Mouse (Mus musculus) CD8-positive naive resting alpha-beta T cell, adult 2 months (primary cell): ENCODE measurements around the gene Vasp.

Experiments used
- DNase-seq, 2 experiments: peaks; one replicate each; pipeline ENCODE4 v3.0.0; 2022; ENCODE audit warnings: low read depth in 2 of 2, low spot score in 2 of 2

Gene Vasp

GRCm38 (mm10) chr7:19276253-19276652 lies 4.6 kb upstream of the Vasp start:
- no peak for DNase-seq

DNA sequence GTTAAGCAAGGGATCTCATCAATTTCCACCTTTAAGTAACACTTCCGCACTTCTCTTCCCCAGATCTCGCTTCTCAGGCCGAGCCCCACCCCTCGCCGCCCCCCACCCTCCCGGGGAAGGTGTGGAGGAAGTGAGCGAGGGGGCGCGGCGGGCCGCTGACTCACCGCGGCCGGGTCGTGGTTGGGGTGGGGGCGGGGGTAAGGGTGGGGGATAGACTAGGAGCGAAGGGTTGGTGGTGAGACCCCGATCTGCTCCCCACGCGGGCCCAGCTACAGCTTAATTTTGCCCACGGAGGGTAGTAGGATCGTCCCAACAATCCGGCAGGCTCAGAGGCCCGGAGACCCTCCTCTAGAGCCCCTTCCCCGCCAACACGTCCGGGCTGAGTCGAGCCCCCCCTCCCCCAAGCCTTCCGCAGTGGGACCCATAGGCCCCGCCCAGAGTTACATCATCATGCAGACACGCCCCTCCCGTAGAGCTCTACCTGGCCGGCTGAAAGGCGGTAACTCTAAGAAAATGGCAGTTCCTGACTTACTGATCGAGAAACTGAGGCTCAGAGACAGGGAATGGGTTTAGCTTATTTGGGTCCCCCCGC lies 652 bp upstream of the Vasp start:
- DNase-seq, result peak; percentile 58 to 78

- no peak for DNase-seq
Measured at GRCm38 (mm10) chr7:19270509-19271237, 944 bp downstream of the Vasp start.

DNA sequence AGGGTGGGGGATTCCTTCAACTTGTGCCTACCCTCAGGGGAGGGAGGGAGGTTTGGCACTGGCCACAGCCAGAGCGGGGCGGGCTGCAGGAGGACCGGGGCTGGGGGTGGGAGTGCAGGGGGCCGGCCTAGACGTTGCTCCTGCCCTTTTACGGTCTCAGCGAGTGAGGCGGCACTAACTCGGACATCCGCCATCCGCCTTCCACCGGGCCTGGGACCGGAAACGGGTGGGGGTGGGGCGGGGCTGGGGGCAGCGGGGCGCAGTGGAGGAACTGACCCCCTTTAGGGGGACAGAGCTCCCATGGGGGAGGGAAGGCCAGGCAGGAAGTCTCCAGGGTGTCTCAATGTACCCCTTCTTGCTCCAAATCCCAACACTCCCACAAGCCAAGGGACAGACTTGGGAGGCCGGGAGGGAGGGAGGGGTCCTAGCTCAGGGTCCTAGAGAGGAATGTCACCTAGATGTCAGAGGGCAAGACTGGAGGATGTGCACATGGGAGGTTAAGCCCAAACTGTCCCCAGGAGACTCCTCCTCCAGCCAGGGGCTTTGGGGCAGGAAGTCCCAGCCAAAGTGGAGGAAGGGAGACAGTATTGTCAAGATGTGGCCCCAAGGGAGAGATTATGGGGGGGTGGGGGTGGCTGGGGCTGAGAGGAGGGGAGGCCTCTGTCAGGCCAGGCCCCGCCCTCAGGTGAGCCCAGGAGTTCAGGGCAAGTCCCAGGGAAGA lies 1.7 kb downstream of the Vasp start:
- DNase-seq, result no peak

DNA sequence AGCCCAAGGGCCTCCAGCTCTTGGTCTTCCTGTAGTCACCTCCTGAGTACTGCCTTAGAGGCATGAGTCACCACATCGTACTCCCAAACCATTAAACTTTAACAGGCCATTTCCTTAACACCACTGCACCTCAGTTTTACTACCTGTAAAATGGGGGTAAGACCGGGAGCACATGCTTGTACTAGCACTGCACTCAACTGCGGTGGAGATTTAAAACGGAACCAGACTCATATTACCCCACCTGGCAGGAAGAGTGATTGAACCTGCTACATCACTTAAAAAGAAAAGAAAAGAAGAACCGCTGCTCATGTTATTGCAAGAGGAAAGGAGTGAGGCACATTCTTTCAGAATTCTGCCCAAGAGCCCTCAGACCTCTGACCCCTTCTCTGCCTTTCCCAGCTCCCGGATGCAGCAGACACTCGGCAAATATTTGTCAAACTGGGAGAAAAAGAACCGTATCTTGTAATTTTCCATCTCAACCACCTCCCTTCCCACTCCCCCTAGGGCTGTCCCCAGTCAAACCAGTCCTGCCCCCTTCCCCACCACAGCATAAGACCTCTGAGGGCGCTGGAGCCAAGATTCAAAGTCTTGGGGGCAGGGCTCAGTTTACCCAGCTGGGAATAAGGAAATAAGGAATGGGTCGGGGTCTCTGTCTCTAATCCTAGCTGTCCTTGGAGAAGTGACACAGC lies 2.5 kb downstream of the Vasp start:
- DNase-seq, result peak in 1 of 2 experiments; percentile 17

DNA sequence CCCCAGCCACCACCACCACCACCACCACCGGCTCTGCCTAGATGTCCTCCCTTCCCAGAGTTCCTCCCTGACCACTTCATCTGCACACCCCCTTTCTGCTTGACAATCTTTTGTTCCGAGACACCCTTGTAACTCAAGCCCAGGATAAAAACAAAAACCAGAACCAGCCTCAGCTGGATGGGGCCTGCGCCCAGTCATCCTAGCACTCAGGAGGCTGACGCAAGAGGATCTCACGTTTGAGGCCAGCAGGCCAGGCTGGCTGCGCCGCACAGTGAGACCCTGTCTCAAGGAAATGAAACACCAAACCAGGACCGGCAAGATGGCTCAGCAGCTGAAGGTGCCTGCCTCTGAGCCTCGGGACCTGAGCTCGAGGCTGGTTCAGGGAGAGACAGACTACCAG lies 4.6 kb downstream of the Vasp start:
- DNase-seq, result no peak

GRCm38 (mm10) chr7:19265928-19266822 lies 5.4 kb downstream of the Vasp start:
- DNase-seq, result peak; percentile 16 to 35

- DNase-seq, result no peak
Measured at GRCm38 (mm10) chr7:19265147-19265546, 6.5 kb downstream of the Vasp start.

DNA sequence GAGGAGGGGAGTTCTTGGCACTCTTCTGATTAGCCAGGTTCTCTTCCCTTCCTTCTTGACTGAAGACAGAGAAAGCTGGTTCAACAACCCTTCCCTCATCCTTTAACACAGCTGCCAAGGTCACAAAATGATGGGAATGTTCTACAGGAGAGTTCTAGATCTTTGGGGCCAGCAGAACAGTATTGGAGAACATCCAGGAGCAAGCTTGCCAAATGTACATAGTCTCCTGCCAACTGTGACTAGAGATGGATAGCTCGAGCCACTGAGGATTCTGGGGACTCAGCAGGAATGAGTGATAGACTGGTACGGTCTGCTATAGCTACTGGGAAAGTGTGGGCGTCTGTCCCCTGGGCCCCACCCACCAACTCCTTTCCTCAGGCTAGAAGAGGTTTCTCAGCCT lies 13.3 kb downstream of the Vasp start:
- DNase-seq, result no peak

- DNase-seq, result no peak
Measured at GRCm38 (mm10) chr7:19257390-19258022, 14.1 kb downstream of the Vasp start.

DNA sequence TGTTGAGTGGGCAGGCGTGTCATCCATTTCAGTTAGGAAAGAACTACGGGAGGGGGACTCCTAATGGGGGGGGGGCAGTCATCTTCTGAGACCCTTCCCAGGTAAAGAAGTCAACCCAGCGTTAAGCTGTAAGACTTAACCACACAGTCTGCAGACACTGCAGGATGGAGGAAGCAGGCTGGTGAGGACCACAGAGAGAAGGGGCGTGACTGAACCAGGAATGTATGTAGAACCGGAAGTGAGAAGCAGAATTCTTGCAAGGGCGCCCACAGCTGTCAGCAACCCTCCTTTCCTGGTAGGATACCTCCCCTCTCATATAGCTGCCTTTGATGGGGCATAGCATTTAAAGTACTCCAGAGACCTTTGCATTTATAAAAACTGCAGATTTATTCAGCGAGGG lies 15.1 kb downstream of the Vasp start:
- no peak for DNase-seq

DNA sequence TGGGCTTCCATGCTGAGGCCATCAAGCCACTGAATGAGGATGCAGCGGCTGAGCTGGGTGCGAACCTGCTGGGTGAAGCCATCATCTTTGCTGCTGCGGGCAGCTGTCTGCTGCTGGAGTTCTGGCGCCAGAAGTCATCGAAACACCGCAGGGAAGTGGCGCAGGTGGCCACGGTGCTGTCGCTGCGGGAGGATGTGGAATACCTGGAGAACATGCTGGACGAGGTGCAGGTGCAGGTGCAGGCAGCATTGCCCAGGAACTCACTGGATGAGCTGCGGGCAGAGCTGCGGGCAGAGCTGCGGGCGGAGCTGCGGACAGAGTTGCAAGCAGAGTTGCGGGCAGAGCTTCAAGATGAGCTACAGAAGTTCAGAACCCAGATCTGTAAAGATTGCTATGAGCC lies 16.2 kb downstream of the Vasp start:
- DNase-seq, result no peak

DNA sequence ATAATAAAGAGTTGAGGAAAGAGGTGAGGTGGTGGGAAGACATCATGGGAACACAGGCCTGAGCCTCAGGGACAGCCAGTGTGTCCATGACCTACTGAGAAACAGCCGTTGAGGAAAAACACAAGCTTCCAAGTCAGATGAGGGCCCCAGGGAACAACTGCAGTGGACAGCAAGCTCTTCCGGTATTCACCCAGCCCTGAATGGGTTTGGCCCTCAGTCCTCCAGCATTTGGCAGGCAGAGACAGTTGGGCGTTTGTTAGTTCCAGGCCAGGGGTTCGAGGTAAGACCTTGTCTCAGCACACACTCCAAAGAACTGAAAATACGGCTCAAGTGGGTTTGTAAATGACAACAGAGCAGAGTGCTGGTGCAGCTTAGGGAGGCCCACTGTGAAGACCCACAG lies 18.2 kb downstream of the Vasp start:
- DNase-seq, result no peak

DNA sequence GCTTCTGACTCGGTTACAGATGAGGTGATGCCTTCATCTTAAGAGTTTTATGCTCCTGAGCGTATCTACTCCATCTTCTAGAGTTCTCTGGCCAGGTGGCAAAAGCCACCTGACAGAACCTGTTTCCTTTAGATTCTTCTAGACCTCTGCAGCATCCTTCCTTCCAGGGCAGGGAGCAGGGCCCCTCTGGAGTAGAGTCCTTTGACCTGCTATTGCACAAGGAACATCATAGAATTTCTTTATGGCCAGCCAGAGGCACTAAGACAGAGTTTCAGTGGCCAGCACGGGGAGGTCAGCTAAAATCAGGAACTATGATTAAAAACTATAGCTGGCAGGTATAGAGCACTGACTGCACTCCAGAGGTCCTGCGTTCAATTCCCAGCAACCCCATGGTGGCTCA lies 19.5 kb downstream of the Vasp start:
- DNase-seq, result no peak

GRCm38 (mm10) chr7:19247511-19247910 lies 24.1 kb downstream of the Vasp start:
- DNase-seq, result no peak

- no peak for DNase-seq
Measured at GRCm38 (mm10) chr7:19246855-19247254, 24.8 kb downstream of the Vasp start.

- no peak for DNase-seq
Measured at GRCm38 (mm10) chr7:19245083-19245482, 26.5 kb downstream of the Vasp start.

- DNase-seq, result no peak
Measured at GRCm38 (mm10) chr7:19243858-19244257, 27.8 kb downstream of the Vasp start.

DNA sequence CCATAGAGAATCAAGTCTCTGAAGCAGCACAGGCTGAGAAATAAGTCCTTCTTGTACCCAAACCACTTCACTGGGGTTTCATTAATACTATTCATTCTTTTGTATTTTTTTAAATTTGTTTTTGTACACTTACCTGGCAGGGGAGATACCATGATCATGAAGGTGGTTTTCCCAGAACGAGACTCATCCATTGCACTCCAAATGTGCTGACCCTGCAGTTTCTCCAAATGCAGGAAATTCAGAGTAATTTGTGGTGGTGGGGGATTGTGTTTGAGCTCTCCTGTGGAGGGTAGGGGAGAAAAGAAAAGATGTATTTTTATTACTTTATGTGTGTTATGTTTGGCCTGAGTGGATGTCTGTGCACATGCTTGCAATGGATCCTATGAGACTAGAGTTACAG lies 29.6 kb downstream of the Vasp start:
- DNase-seq, result no peak

- no peak for DNase-seq
Measured at GRCm38 (mm10) chr7:19240905-19241463, 30.6 kb downstream of the Vasp start.
